Mouse (Mus musculus) forebrain, postnatal 0 days (tissue): ENCODE measurements at regions not wholly inside any gene's neighbourhood (a gene's known extent, or its start where the extent isn't known, plus 50 kb on each side); places are given as distances from the start of the nearest gene placed in this dataset.

Source experiments
- ATAC-seq: fragments of 200-750 bp; cut with Nextera tagmentation; 2 replicates; pipeline ENCODE4 v1.8.0; 2017; ENCODE audit warnings: mild to moderate bottlenecking, moderate library complexity
- DNase-seq: peaks from one replicate; pipeline ENCODE4 v3.0.0-alpha.2; 2015
- H3K27ac ChIP-seq: fragments of 300-500 bp; sonication (generic); 2 replicates; pipeline ENCODE4 v1.5.1; 2014; ENCODE audit warnings: low read depth, mild to moderate bottlenecking, antibody characterized with exemption, low read length, moderate library complexity, mixed read lengths
- H3K27me3 ChIP-seq: fragments of 300-500 bp; sonication (generic); 2 replicates; pipeline ENCODE4 v1.6.1; 2014; ENCODE audit warnings: mild to moderate bottlenecking, low read length, mixed read lengths; ENCODE audit not compliant: insufficient read depth
- H3K36me3 ChIP-seq: fragments of 300-500 bp; sonication (generic); 2 replicates; pipeline ENCODE4 v1.6.1; 2014; ENCODE audit warnings: mild to moderate bottlenecking, moderate library complexity; ENCODE audit not compliant: insufficient read depth
- H3K4me1 ChIP-seq: fragments of 300-500 bp; sonication (generic); 2 replicates; pipeline ENCODE4 v1.6.1; 2014; ENCODE audit warnings: antibody characterized with exemption; ENCODE audit not compliant: insufficient read depth
- H3K4me2 ChIP-seq: fragments of 300-500 bp; sonication (generic); 2 replicates; pipeline ENCODE4 v1.6.1; 2014; ENCODE audit warnings: low read depth, mild to moderate bottlenecking, moderate library complexity
- H3K4me3 ChIP-seq: fragments of 300-500 bp; sonication (generic); 2 replicates; pipeline ENCODE4 v1.5.1; 2014; ENCODE audit warnings: low read depth, low read length, mixed read lengths
- H3K9ac ChIP-seq: fragments of 300-500 bp; sonication (generic); 2 replicates; pipeline ENCODE4 v1.6.1; 2014; ENCODE audit warnings: mild to moderate bottlenecking
- H3K9me3 ChIP-seq: fragments of 300-500 bp; sonication (generic); 2 replicates; pipeline ENCODE4 v1.6.1; 2016; ENCODE audit warnings: low read length
- CTCF ChIP-seq: sonication (generic); IDR thresholded peaks from 2 replicates; pipeline ENCODE4 v1.5.1; 2016; ENCODE audit warnings: antibody characterized with exemption, control low read depth, low read depth
- WGBS: fragments of 180-500 bp; shearing (Covaris S2); extraction: QIAGEN DNeasy Blood & Tissue Kit; methylation state at CpG from one replicate; pipeline ENCODE4 v1.1.7; 2014; 5-methylcytosine and 5-hydroxymethylcytosine counted together

DNA sequence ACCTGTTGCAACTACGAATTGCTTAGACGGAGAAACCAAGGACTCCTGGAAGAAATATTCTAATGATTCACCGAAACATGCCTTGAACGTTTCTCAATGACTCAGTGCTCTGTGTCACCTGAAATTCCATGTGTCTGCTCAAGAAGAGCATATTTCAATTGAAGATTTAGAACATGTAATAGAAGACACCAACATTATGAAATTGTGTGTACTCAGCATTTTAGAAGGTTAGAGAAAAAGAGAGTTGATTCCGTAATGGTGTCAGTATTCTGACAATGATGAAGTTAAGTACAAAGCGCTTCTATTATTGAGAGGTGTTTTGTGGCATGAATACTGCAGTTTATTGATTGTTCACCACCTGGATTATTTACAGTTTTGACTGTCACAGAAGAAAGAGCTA lies 159.1 kb upstream of the Gap43 start:
- DNase-seq, result no peak
- no peak for ATAC-seq
- Histone ChIP-seq H3K9ac (no peak overlapping the region), H3K9me3 (no peaks in the 10 kb centered on the region), H3K27me3 (no peaks in the 10 kb centered on the region), H3K4me2 (no peak overlapping the region), H3K4me1 (no peaks in the 10 kb centered on the region), H3K27ac (no peak overlapping the region), H3K4me3 (no peak overlapping the region), H3K36me3 (no peaks in the 10 kb centered on the region)
- 93% methylated on average over 6 of the region's 6 CpGs for WGBS
- TF ChIP-seq CTCF, result no peak

DNA sequence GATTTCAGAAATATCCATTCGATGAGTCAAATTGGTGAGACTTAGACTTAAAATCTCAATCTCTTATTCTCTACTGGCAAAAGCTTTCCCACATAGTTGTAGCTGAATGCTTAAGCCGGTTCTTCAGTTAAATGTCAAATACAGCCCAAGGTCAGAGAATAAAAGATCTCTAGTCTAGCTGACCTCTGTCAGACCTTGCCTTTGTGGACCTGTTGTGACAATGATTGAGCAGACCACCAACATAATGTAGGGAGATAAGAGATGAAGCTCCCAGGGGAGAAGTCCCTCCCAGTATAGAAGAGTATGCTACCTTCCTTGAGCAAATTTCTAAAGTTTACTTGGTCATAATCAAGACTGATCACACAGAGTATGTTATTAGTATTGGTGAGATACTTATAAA lies 157.9 kb upstream of the Gap43 start:
- Histone ChIP-seq H3K9ac (no peak overlapping the region), H3K4me2 (no peak overlapping the region), H3K27ac (no peak overlapping the region), H3K9me3 (no peaks in the 10 kb centered on the region), H3K36me3 (no peaks in the 10 kb centered on the region), H3K27me3 (no peaks in the 10 kb centered on the region), H3K4me3 (no peak overlapping the region), H3K4me1 (no peaks in the 10 kb centered on the region)
- DNase-seq (no peak), ATAC-seq (no peak)
- TF ChIP-seq CTCF, result no peak
- WGBS, result 91% methylated on average over 2 of the region's 2 CpGs

DNA sequence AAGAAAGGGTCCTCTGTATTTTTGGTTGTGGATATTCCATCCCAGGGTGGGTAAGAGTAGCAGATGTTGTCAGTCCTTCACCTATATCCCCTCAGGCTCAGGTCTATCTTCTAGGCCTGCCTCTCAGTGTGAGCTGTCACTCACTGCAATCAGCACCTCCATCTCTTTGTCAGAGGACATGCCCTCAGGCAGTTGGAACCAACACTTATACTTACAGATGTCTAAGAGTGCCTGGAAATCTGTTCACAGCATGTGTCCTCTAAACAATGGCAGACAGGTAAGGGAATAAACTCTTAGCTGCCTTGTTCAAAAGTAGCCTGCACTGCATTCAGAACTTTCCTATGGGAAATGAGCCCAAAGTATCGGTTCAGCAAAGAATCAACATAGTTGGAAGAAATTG lies 153.1 kb upstream of the Gap43 start:
- 100% methylated on average over 1 of the region's 1 CpGs for WGBS
- Histone ChIP-seq H3K4me2 (no peak overlapping the region), H3K27ac (no peak overlapping the region), H3K4me3 (no peak overlapping the region), H3K36me3 (no peaks in the 10 kb centered on the region), H3K4me1 (peaks cover 3% of the 10 kb centered on the region; the same call in 1 of the 2 replicates), H3K9ac (no peak overlapping the region), H3K9me3 (no peaks in the 10 kb centered on the region), H3K27me3 (no peaks in the 10 kb centered on the region)
- DNase-seq (no peak), ATAC-seq (no peak)
- no peak for TF ChIP-seq CTCF

DNA sequence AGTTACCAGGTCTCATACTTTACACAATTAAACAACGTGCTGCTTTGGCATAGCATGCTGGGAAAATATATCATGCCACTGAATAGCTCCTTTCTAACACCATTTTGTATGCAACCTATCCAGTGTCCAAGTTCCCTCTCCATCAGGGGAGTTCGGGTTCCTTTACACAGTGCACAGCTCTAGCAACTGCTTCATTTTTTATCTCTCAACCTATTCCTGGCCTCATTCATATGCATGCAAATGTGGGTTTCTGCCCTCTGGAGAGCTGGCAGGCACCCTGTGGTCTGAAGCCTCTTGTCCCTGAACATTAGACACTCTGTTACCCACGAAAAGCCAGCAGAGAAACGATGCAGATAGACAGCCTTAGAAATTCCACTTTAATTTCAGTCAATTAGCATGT lies 148.3 kb upstream of the Gap43 start:
- WGBS, result 20% methylated on average over 4 of the region's 4 CpGs
- no peak for TF ChIP-seq CTCF
- Histone ChIP-seq H3K4me3 (no peak overlapping the region), H3K27ac (no peak overlapping the region), H3K36me3 (no peaks in the 10 kb centered on the region), H3K9ac (no peak overlapping the region), H3K9me3 (no peaks in the 10 kb centered on the region), H3K4me1 (peaks cover 4% of the 10 kb centered on the region; the same call in 1 of the 2 replicates), H3K4me2 (no peak overlapping the region), H3K27me3 (no peaks in the 10 kb centered on the region)
- ATAC-seq (no peak; the same call in 1 of the 2 replicates), DNase-seq (peak; percentile 13)

DNA sequence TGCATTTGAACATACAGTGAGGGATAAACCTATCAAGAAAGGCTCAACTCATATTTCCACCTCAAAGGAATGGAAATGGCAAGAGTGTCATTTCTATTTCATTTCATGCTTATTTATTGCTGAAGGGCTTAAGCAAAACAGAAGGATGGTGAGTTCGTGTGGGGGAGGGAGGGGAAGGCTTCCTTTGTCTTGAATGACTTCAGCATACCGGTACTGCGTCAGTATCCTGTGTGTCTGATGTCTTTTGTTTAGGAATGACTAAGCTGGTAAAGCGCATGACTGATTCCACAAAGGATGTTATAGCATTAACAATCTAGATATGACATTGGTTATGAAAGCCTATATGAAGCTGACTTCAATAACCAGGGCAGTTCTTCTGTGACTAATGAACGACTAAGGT lies 139.5 kb upstream of the Gap43 start:
- Histone ChIP-seq H3K9ac (no peak overlapping the region), H3K36me3 (no peaks in the 10 kb centered on the region), H3K4me3 (no peak overlapping the region), H3K27ac (no peak overlapping the region), H3K4me1 (no peaks in the 10 kb centered on the region), H3K9me3 (no peaks in the 10 kb centered on the region), H3K27me3 (no peaks in the 10 kb centered on the region), H3K4me2 (no peak overlapping the region)
- ATAC-seq (no peak), DNase-seq (no peak)
- TF ChIP-seq CTCF, result no peak
- WGBS, result 57% methylated on average over 5 of the region's 5 CpGs

DNA sequence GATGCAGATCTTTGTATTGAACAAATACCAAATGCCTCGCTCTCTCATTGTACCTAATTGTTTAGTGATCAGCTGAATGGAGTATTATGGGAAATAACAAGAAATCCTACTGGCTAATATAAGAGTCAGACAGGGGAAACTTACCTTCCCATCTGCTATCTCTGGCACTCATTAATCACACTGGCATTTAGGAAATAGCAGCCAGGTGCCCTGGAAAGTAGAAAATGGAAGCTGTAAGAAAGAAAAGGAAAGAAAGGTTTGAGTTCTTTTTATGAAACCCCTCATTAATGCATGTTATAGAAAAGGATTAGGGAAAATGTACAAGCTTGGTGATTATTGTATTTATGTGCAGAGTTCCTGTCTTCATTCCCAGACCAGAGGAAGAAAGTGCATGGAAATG lies 126.5 kb upstream of the Gap43 start:
- ATAC-seq, result no peak
- Histone ChIP-seq H3K4me2 (no peak overlapping the region), H3K27me3 (no peaks in the 10 kb centered on the region), H3K27ac (no peak overlapping the region), H3K9ac (no peak overlapping the region), H3K9me3 (no peaks in the 10 kb centered on the region), H3K4me3 (no peak overlapping the region), H3K36me3 (no peaks in the 10 kb centered on the region), H3K4me1 (no peaks in the 10 kb centered on the region)
- DNase-seq, result no peak
- WGBS, result 49% methylated on average over 1 of the region's 1 CpGs
- no peak for TF ChIP-seq CTCF

DNA sequence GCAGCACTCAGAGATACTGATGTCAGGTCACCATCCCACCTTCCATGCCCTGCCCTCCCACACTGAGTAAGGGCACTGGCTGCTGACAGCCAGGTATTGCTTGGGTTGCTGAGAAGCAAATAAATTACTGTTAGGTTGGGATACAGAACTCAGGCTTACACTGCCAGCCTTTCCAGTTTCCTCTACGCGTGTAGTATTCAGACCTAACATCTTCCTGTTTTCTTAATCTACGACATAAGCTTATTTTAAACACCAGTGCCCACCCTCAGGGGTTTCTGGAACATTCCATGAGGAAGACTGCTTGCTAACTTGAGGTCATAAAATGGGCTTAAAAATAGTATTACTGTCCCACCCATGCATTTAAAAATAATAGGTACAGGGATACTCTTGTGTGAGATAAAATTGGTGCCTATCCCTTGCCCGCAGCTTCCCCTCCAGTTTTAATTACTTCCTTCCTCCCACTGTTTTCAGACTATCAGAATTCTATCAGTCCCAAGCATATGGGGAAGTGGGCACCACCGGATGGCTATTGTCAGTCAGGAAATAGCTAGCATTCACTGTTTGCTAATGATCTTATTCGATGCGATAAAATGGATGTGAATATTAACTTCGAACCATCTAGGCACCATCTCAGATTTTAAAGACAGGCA lies 116.0 kb upstream of the Gap43 start:
- H3K27ac ChIP-seq, result no peak overlapping the region

More for the DNA sequence above, 116.0 kb upstream of the Gap43 start:
- DNase-seq, result no peak
- Histone ChIP-seq H3K4me2 (no peak overlapping the region), H3K9ac (no peak overlapping the region), H3K9me3 (no peaks in the 10 kb centered on the region), H3K36me3 (no peaks in the 10 kb centered on the region), H3K4me1 (no peaks in the 10 kb centered on the region), H3K4me3 (no peak overlapping the region), H3K27me3 (no peaks in the 10 kb centered on the region)
- WGBS, result 83% methylated on average over 8 of the region's 8 CpGs
- no peak for TF ChIP-seq CTCF
- no peak for ATAC-seq
